Mouse (Mus musculus): ENCODE results near the gene Ttc32.

- TF ChIP-seq CTCF (conservative IDR thresholded peaks at IDR 0.05; ENCODE audit: insufficient read depth, insufficient read length, low read depth, low read length), result no peak
- TF ChIP-seq POLR2A (IDR thresholded peaks at IDR 0.05; ENCODE audit: low read depth, low read length), result peak; percentile 60
Measured at GRCm38 (mm10) chr12:9029888-9030723, at the start of gene Ttc32.

Data from kidney, adult 2 months (tissue).